Comparison of ENCODE assay signal across 30 mouse cellular contexts in genomic region chr1:40106306-40106705, GRCm38 (mm10). TPM values are rescaled to one million over a fixed set of nuclear protein-coding genes. Genes with fewer than 3 reads are reported as not detected.
DNase-seq lines count a peak whose midpoint lies in the region; ATAC-seq lines count a peak whose summit lies in the region.
"Had no signal": no experiment of that assay in that cellular context is flagged by ENCODE, and none has a peak within 500 bp of the region (broad histone marks: within the 10 kb centered on the region; RNA-seq: fewer than 3 reads in every experiment).

No protein-coding gene starts in this region.

- no peaks in the 10 kb centered on the region for H3K27me3 ChIP-seq in limb, embryonic 13.5 days
- no peaks in the 10 kb centered on the region for H3K27me3 ChIP-seq in limb, embryonic 10.5 days (ENCODE audit: low read depth, poor library complexity, severe bottlenecking)
- H3K27me3 ChIP-seq in limb, embryonic 15.5 days: no peaks in the 10 kb centered on the region
- H3K27me3 ChIP-seq: neural tube, embryonic 15.5 days; Patski had no signal

- no peaks in the 10 kb centered on the region for H3K36me3 ChIP-seq in limb, embryonic 13.5 days
- no peaks in the 10 kb centered on the region for H3K36me3 ChIP-seq in limb, embryonic 10.5 days
- no peaks in the 10 kb centered on the region for H3K36me3 ChIP-seq in limb, embryonic 15.5 days
- H3K36me3 ChIP-seq: heart, embryonic 12.5 days; neural tube, embryonic 15.5 days had no signal

- H3K9ac ChIP-seq in limb, embryonic 13.5 days: no peak overlapping the region
- H3K9ac ChIP-seq in limb, embryonic 15.5 days: no peak overlapping the region
- H3K9ac ChIP-seq: heart, embryonic 12.5 days; neural tube, embryonic 15.5 days had no signal

- no peaks in the 10 kb centered on the region for H3K9me3 ChIP-seq in limb, embryonic 13.5 days
- H3K9me3 ChIP-seq in limb, embryonic 10.5 days (replicated peaks): no peaks in the 10 kb centered on the region
- H3K9me3 ChIP-seq in limb, embryonic 15.5 days: no peaks in the 10 kb centered on the region
- H3K9me3 ChIP-seq: heart, embryonic 12.5 days; neural tube, embryonic 15.5 days had no signal

- 60% methylated on average over 4 of the region's 4 CpGs for WGBS in limb, embryonic 13.5 days
- WGBS in limb, embryonic 10.5 days: 86% methylated on average over 4 of the region's 4 CpGs
- 59% methylated on average over 4 of the region's 4 CpGs for WGBS in limb, embryonic 15.5 days

- no peak overlapping the region for H3K4me3 ChIP-seq in limb, embryonic 13.5 days
- H3K4me3 ChIP-seq in limb, embryonic 10.5 days: no peak overlapping the region
- no peak overlapping the region for H3K4me3 ChIP-seq in limb, embryonic 15.5 days
- H3K4me3 ChIP-seq: heart, adult 2 months; heart, embryonic 12.5 days; layer of hippocampus, adult 2 months; neural tube, embryonic 15.5 days had no signal

- DNase-seq in limb, embryonic 10.5 days (ENCODE audit: low spot score): no peak
- no peak for DNase-seq in urinary bladder, postnatal 14 days (ENCODE audit: low spot score)
- DNase-seq in layer of hippocampus, adult 8-10 months (ENCODE audit: low spot score in 2 of 2): no peak
- DNase-seq: adrenal gland, postnatal 14 days; B cell, adult 2 months; cerebellum, adult 11-12 months; cerebellum, adult 9-11 months; kidney, adult 2 months; kidney, postnatal 36 days; left cerebral cortex, postnatal 4 days; midbrain, embryonic 14.5 days; retina, postnatal 1 day; right cerebral cortex, postnatal 14 days; thymus, adult 2 months; thymus, postnatal 36 days had no signal

- no peak overlapping the region for H3K27ac ChIP-seq in limb, embryonic 13.5 days
- no peak overlapping the region for H3K27ac ChIP-seq in limb, embryonic 10.5 days
- H3K27ac ChIP-seq in limb, embryonic 15.5 days: peak overlapping the region; percentile 40
- H3K27ac ChIP-seq: heart, adult 2 months; layer of hippocampus, adult 2 months; neural tube, embryonic 15.5 days had no signal

- ATAC-seq in limb, embryonic 13.5 days (ENCODE audit: low FRiP score, low read depth): peak; percentile 33; the same call in 1 of the 2 replicates
- ATAC-seq in CD4-positive, CD25-positive, alpha-beta regulatory T cell, adult 4 months: peak; percentile 62
- ATAC-seq in activated CD4-positive, CD25-positive, alpha-beta regulatory T cell, adult 4 months: peak; percentile 47
- ATAC-seq in limb, embryonic 15.5 days (ENCODE audit: insufficient number of reproducible peaks, low FRiP score, low TSS enrichment, low read depth): no peak
- ATAC-seq: forebrain, embryonic 14.5 days; hindbrain, embryonic 16.5 days; Patski had no signal

- 0 out of 2 replicates have a peak, but pooled peaks cover 16% of the 10 kb centered on the region for H3K4me1 ChIP-seq in limb, embryonic 13.5 days
- no peaks in the 10 kb centered on the region for H3K4me1 ChIP-seq in limb, embryonic 10.5 days
- peaks cover 9% of the 10 kb centered on the region; the same call in 1 of the 2 replicates for H3K4me1 ChIP-seq in limb, embryonic 15.5 days
- H3K4me1 ChIP-seq: heart, embryonic 12.5 days; neural tube, embryonic 15.5 days had no signal

- no peak overlapping the region for H3K4me2 ChIP-seq in limb, embryonic 13.5 days (replicated peaks)
- H3K4me2 ChIP-seq in limb, embryonic 15.5 days: no peak overlapping the region
- H3K4me2 ChIP-seq: heart, embryonic 12.5 days; liver, embryonic 11.5 days; neural tube, embryonic 15.5 days had no signal

RNA-seq across cellular contexts. Expression of gene Il1r2, which starts 32.4 kb away (rescaled TPM):
- polyA plus RNA-seq in limb, embryonic 13.5 days (2015; fragmentation: Nextera tagmentation; extraction: Ambion mirVana): 1.6 and 1.9 TPM in 2 replicates
- 0.41 and 0.54 TPM in 2 replicates for polyA plus RNA-seq in limb, embryonic 10.5 days (2016; fragmentation: Nextera tagmentation; extraction: Ambion mirVana)
- 100 to 1,000 TPM; 104 to 162 TPM for polyA plus RNA-seq in CD4-positive, CD25-positive, alpha-beta regulatory T cell, adult 4 months (2017; shearing (Covaris generic))
- 100 to 1,000 TPM; 150 to 152 TPM for polyA plus RNA-seq in activated CD4-positive, CD25-positive, alpha-beta regulatory T cell, adult 4 months (2017; shearing (Covaris generic))
- polyA plus RNA-seq in limb, embryonic 15.5 days (2015; fragmentation: Nextera tagmentation; extraction: Ambion mirVana): 2.2 and 2.9 TPM in 2 replicates
- under 1 TPM in 1 of 4 experiments, not detected in 3; 0.31 TPM for total RNA-seq in layer of hippocampus, adult 8-10 months (2022)
- total RNA-seq: common myeloid progenitor, adult 5-6 weeks; layer of hippocampus, adult 2 months; MEL had no signal
- polyA plus RNA-seq: hindbrain, embryonic 11.5 days had no signal

Comparison
In these comparisons a context has a peak if more than half of its experiments do, and no peak if none do; other contexts are left out.
1. RNA of gene Il1r2, which starts 32.4 kb away (polyA plus RNA-seq): 104 to 162 TPM in CD4-positive, CD25-positive, alpha-beta regulatory T cell, adult 4 months and 150 to 152 TPM in activated CD4-positive, CD25-positive, alpha-beta regulatory T cell, adult 4 months; 2.2 to 2.9 TPM in limb, embryonic 15.5 days, 1.6 to 1.9 TPM in limb, embryonic 13.5 days and 0.41 to 0.54 TPM in limb, embryonic 10.5 days; every median in the first group is over 10 times any median in the second.